Mouse (Mus musculus) hindbrain, embryonic 12.5 days (tissue): ENCODE data around the gene Gm20388. TPM values are rescaled to one million over a fixed set of nuclear protein-coding genes. Genes with fewer than 3 reads are reported as not detected.

Source experiments
- ATAC-seq: fragments of 200-750 bp; cut with Nextera tagmentation; 2 replicates; pipeline ENCODE4 v1.8.0; 2017; ENCODE audit warnings: moderate TSS enrichment; ENCODE audit not compliant: low FRiP score
- H3K27ac ChIP-seq: fragments of 300-500 bp; sonication (generic); 2 replicates; pipeline ENCODE4 v1.5.1; 2016; ENCODE audit warnings: mild to moderate bottlenecking
- H3K27me3 ChIP-seq: fragments of 300-500 bp; sonication (generic); 2 replicates; pipeline ENCODE4 v1.6.1; 2016; ENCODE audit warnings: mild to moderate bottlenecking
- H3K36me3 ChIP-seq: fragments of 300-500 bp; sonication (generic); 2 replicates; pipeline ENCODE4 v1.6.1; 2016; ENCODE audit warnings: mild to moderate bottlenecking
- H3K4me1 ChIP-seq: fragments of 300-500 bp; sonication (generic); 2 replicates; pipeline ENCODE4 v1.6.1; 2016
- H3K4me2 ChIP-seq: fragments of 300-500 bp; sonication (generic); replicated peaks from 2 replicates; pipeline ENCODE4 v1.6.1; 2016; ENCODE audit warnings: mild to moderate bottlenecking
- H3K4me3 ChIP-seq: fragments of 300-500 bp; sonication (generic); 2 replicates; pipeline ENCODE4 v1.5.1; 2016; ENCODE audit warnings: mild to moderate bottlenecking
- H3K9ac ChIP-seq: fragments of 300-500 bp; sonication (generic); 2 replicates; pipeline ENCODE4 v1.6.1; 2016; ENCODE audit warnings: mild to moderate bottlenecking, moderate library complexity
- H3K9me3 ChIP-seq: fragments of 300-500 bp; sonication (generic); replicated peaks from 2 replicates; pipeline ENCODE4 v1.6.1; 2016; ENCODE audit warnings: mild to moderate bottlenecking
- whole genome bisulfite sequencing: fragments of 180-500 bp; shearing (Covaris S2); methylation state at CpG from one replicate; pipeline ENCODE4 v1.1.7; 2016; 5-methylcytosine and 5-hydroxymethylcytosine counted together
- polyA plus RNA-seq: library from polyadenylated mRNA; unstranded; fragments of >200 nt; fragmentation: Nextera tagmentation; extraction: Ambion mirVana; gene quantifications from 2 replicates; pipeline ENCODE4 v1.2.1, GENCODE M21; 2016

The Gm20388 gene
- polyA plus RNA-seq, 1 experiment from 2014 or later = not detected

- Histone ChIP-seq H3K27ac (no peak overlapping the region), H3K4me3 (no peak overlapping the region), H3K4me2 (no peak overlapping the region), H3K27me3 (no peaks in the 10 kb centered on the region), H3K9me3 (no peaks in the 10 kb centered on the region), H3K36me3 (peaks cover 30% of the 10 kb centered on the region), H3K9ac (no peak overlapping the region), H3K4me1 (peaks cover 44% of the 10 kb centered on the region)
- no peak for ATAC-seq
- 48% methylated on average over 1 of the region's 1 CpGs for WGBS
These were observed 1711.2 kb downstream of the Gm20388 start for GRCm38 (mm10) chr8:121621879-121622278.

GRCm38 (mm10) chr8:121623043-121623442 is 1712.4 kb downstream of the Gm20388 start:
- H3K9ac ChIP-seq = no peak overlapping the region

DNA sequence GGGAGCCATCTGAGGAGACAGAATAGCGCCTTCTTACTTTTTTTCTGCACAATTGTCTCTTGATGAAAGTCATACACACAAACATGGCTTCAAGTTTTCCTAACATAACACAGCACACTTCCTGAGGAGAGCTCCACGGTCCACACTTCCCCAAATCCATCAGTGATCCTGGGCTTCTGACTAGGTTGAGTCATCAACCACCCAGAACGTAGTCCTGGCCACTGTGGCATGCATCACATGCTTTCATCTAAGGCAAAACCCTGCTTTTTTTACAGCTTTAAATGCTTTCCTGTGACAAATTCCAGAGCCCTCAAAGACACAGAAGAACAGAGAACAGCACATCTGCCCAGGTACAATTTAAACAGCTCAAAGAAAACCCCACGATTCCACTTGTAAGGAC is 1718.0 kb downstream of the Gm20388 start:
- Histone ChIP-seq H3K9me3 (no peaks in the 10 kb centered on the region), H3K36me3 (peaks cover 31% of the 10 kb centered on the region), H3K9ac (no peak overlapping the region), H3K4me3 (no peak overlapping the region), H3K27me3 (no peaks in the 10 kb centered on the region), H3K4me2 (no peak overlapping the region), H3K4me1 (peaks cover 36% of the 10 kb centered on the region), H3K27ac (no peak overlapping the region)
- ATAC-seq = no peak
- WGBS = 92% methylated on average over 4 of the region's 4 CpGs

More at GRCm38 (mm10) chr8:121623043-121623442, 1712.4 kb downstream of the Gm20388 start:
- ATAC-seq = no peak
- WGBS = 86% methylated on average over 8 of the region's 8 CpGs
- peaks cover 31% of the 10 kb centered on the region for H3K36me3 ChIP-seq
- H3K9me3 ChIP-seq = no peaks in the 10 kb centered on the region
- H3K27ac ChIP-seq = no peak overlapping the region; the same call in 1 of the 2 replicates
- peaks cover 44% of the 10 kb centered on the region for H3K4me1 ChIP-seq
- H3K4me3 ChIP-seq = no peak overlapping the region
- no peaks in the 10 kb centered on the region for H3K27me3 ChIP-seq
- H3K4me2 ChIP-seq = no peak overlapping the region

GRCm38 (mm10) chr8:121631645-121632071 is 1721.0 kb downstream of the Gm20388 start:
- Histone ChIP-seq H3K27me3 (no peaks in the 10 kb centered on the region), H3K9ac (no peak overlapping the region), H3K36me3 (peaks cover 30% of the 10 kb centered on the region), H3K4me2 (no peak overlapping the region), H3K4me3 (no peak overlapping the region), H3K9me3 (no peaks in the 10 kb centered on the region), H3K27ac (no peak overlapping the region), H3K4me1 (peaks cover 23% of the 10 kb centered on the region)
- WGBS = 72% methylated on average over 7 of the region's 7 CpGs
- ATAC-seq = no peak

DNA sequence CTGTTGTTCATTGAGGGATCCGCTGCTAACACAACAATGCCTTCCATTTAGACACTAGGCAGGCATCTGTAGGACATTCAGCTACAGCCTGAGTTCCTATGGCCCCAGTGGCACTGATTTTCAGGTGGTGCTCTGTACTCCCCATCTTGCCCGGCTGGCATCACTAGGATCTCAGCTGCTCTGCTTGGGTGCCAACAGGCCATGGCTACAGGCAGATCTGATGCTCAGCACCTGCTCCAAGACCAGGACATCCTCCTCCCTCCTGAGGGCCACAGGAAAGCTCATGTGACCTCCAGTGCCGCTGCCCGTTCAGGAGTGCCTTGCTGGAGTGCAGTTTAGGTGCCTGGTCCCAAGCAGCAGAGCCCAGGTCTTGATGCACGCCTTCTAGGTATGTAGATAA is 1721.8 kb downstream of the Gm20388 start:
- Histone ChIP-seq H3K4me1 (peaks cover 29% of the 10 kb centered on the region), H3K9me3 (no peaks in the 10 kb centered on the region), H3K9ac (no peak overlapping the region), H3K4me2 (no peak overlapping the region), H3K27me3 (no peaks in the 10 kb centered on the region), H3K27ac (no peak overlapping the region), H3K4me3 (no peak overlapping the region), H3K36me3 (peaks cover 24% of the 10 kb centered on the region)
- 86% methylated on average over 5 of the region's 5 CpGs for WGBS
- no peak for ATAC-seq

GRCm38 (mm10) chr8:121635534-121635933 is 1724.9 kb downstream of the Gm20388 start:
- ATAC-seq = no peak
- Histone ChIP-seq H3K27ac (no peak overlapping the region), H3K9me3 (no peaks in the 10 kb centered on the region), H3K27me3 (no peaks in the 10 kb centered on the region), H3K4me3 (no peak overlapping the region), H3K9ac (no peak overlapping the region), H3K4me1 (peaks cover 34% of the 10 kb centered on the region), H3K4me2 (no peak overlapping the region), H3K36me3 (peaks cover 9% of the 10 kb centered on the region)
- WGBS = 81% methylated on average over 6 of the region's 6 CpGs

DNA sequence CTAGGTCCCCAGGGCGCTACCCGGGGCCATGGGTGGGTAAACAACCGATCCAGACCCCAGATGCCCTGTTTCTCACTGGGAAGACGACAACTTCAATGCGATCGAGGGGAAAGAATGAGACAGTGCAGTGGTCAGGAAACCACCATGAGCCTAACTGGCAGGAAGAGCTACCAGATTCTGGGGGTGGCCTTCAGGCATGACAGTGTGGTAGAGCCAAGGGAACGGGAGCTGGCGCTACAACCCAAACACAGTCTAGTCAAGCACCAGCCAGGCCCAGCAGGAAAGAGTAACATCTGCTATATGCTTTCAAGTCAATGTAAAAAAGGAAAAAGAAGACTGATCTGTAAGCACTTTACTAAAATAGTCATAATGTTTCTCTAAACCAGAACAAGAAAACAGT is 1725.5 kb downstream of the Gm20388 start:
- no peak overlapping the region for H3K27ac ChIP-seq
- no peaks in the 10 kb centered on the region for H3K27me3 ChIP-seq
- no peak overlapping the region for H3K4me2 ChIP-seq
- no peaks in the 10 kb centered on the region for H3K9me3 ChIP-seq
- H3K36me3 ChIP-seq = peaks cover 9% of the 10 kb centered on the region
- peaks cover 35% of the 10 kb centered on the region for H3K4me1 ChIP-seq
- ATAC-seq = no peak
- 84% methylated on average over 8 of the region's 8 CpGs for WGBS
- H3K4me3 ChIP-seq = no peak overlapping the region
- H3K9ac ChIP-seq = no peak overlapping the region

GRCm38 (mm10) chr8:121642804-121643203 is 1732.2 kb downstream of the Gm20388 start:
- Histone ChIP-seq H3K4me2 (no peak overlapping the region), H3K4me3 (no peak overlapping the region), H3K4me1 (peaks cover 50% of the 10 kb centered on the region), H3K27me3 (no peaks in the 10 kb centered on the region), H3K36me3 (peaks cover 2% of the 10 kb centered on the region; the same call in 1 of the 2 replicates), H3K9me3 (no peaks in the 10 kb centered on the region), H3K9ac (0 out of 2 replicates have a peak overlapping the region, but pooled peaks have one; percentile 9), H3K27ac (no peak overlapping the region)
- no peak for ATAC-seq
- WGBS = 87% methylated on average over 3 of the region's 3 CpGs

- Histone ChIP-seq H3K9ac (no peak overlapping the region), H3K27me3 (no peaks in the 10 kb centered on the region), H3K4me3 (no peak overlapping the region), H3K9me3 (no peaks in the 10 kb centered on the region), H3K4me1 (peaks cover 55% of the 10 kb centered on the region), H3K4me2 (no peak overlapping the region), H3K27ac (no peak overlapping the region), H3K36me3 (peaks cover 2% of the 10 kb centered on the region; the same call in 1 of the 2 replicates)
- no peak for ATAC-seq
- 73% methylated on average over 11 of the region's 11 CpGs for WGBS
These were observed 1732.7 kb downstream of the Gm20388 start for GRCm38 (mm10) chr8:121643384-121643783.

GRCm38 (mm10) chr8:121647511-121648215 is 1737.0 kb downstream of the Gm20388 start:
- Histone ChIP-seq H3K27ac (no peak overlapping the region), H3K4me3 (no peak overlapping the region), H3K4me1 (peaks cover 70% of the 10 kb centered on the region), H3K27me3 (no peaks in the 10 kb centered on the region), H3K4me2 (peak overlapping the region; percentile 99), H3K36me3 (peaks cover 2% of the 10 kb centered on the region; the same call in 1 of the 2 replicates), H3K9ac (no peak overlapping the region), H3K9me3 (no peaks in the 10 kb centered on the region)
- 83% methylated on average over 12 of the region's 12 CpGs for WGBS
- ATAC-seq = no peak

DNA sequence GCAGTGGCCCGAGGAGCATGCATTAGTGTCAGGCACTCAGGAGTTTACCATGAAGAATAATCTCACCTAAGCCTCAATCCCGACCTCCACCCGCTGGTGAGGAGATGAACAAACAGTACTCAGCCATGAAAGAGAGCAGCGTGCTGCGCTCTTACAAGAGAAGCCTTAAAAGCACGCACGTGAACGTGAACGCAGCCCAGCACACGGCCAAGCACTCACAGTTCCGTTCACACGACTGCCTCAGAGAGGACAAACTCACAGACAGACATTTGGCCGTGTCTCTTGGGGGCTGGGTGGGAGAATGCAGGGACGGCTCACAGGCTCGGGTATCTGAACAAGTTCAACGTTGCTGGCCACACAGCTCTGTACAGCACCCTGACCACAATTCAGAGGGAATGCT is 1737.8 kb downstream of the Gm20388 start:
- no peaks in the 10 kb centered on the region for H3K9me3 ChIP-seq
- H3K4me3 ChIP-seq = peak overlapping the region; percentile 5; the same call in 1 of the 2 replicates
- WGBS = 75% methylated on average over 16 of the region's 16 CpGs
- H3K9ac ChIP-seq = no peak overlapping the region; the same call in 1 of the 2 replicates
- 0 out of 2 replicates have a peak overlapping the region, but pooled peaks have one; percentile 4 for H3K27ac ChIP-seq
- H3K27me3 ChIP-seq = no peaks in the 10 kb centered on the region
- peaks cover 2% of the 10 kb centered on the region; the same call in 1 of the 2 replicates for H3K36me3 ChIP-seq
- peaks cover 63% of the 10 kb centered on the region for H3K4me1 ChIP-seq
- ATAC-seq = no peak
- peak overlapping the region; percentile 99 for H3K4me2 ChIP-seq

DNA sequence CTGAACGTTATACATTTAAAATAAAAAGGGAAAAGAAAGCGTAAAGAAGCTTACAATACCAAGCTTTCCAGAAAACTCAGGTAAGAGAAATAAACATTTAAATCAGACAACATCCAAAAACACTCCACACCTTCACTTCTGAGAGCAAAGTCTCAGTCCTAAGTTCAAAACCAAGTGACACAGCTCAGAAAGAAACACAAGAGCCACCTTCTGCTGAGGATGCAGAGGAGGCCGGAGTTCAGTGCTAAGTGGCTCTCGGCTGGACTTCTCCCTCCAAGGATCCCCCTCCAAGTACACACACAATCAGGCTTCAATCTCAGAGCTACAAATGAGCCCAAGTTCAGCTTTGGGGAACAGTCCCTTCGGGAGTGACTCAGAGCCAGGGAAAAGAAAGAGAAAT is 1738.8 kb downstream of the Gm20388 start:
- Histone ChIP-seq H3K36me3 (peaks cover 2% of the 10 kb centered on the region; the same call in 1 of the 2 replicates), H3K9ac (peak overlapping the region; percentile 90), H3K27me3 (no peaks in the 10 kb centered on the region), H3K27ac (no peak overlapping the region), H3K4me1 (peaks cover 61% of the 10 kb centered on the region), H3K9me3 (no peaks in the 10 kb centered on the region), H3K4me2 (peak overlapping the region; percentile 99), H3K4me3 (peak overlapping the region; percentile 94)
- no peak for ATAC-seq
- WGBS = 78% methylated on average over 5 of the region's 5 CpGs

DNA sequence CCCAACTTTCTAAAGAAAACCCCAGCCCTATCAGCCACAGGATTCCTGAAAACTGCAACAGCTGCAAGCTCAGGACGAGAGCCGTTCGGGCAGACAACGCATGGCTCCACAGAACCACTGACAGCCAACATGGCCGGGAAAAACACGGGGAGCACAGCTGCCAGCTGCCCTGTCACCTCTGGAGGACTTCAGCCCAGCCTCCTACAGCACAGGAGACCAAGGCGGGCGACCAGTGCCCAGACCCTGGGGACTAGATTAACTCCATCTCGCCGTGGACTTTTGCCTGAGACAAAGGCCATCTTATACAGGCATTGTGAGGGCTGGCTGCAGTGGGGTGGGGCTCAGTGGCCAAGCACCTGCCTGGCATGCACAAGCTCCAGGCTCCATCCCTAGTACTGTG is 1739.3 kb downstream of the Gm20388 start:
- Histone ChIP-seq H3K27me3 (no peaks in the 10 kb centered on the region), H3K9ac (peak overlapping the region; percentile 90), H3K9me3 (no peaks in the 10 kb centered on the region), H3K4me3 (peak overlapping the region; percentile 94), H3K4me1 (peaks cover 61% of the 10 kb centered on the region), H3K27ac (no peak overlapping the region; the same call in 1 of the 2 replicates), H3K4me2 (peak overlapping the region; percentile 99), H3K36me3 (peaks cover 2% of the 10 kb centered on the region; the same call in 1 of the 2 replicates)
- 37% methylated on average over 10 of the region's 10 CpGs for WGBS
- ATAC-seq = no peak
